Mouse (Mus musculus) erythroblast, adult 5-6 weeks (primary cell): ENCODE measurements around the gene Usp24. TPM values are rescaled to one million over a fixed set of nuclear protein-coding genes. Genes with fewer than 3 reads are reported as not detected.

Source experiments
- ATAC-seq: replicated peaks from 2 replicates; pipeline ENCODE4 v1.8.0; 2016; ENCODE audit warnings: moderate number of reproducible peaks, mild to moderate bottlenecking, moderate TSS enrichment, inconsistent platforms; ENCODE audit not compliant: poor library complexity, low FRiP score, severe bottlenecking
- total RNA-seq, 2 experiments: library from RNA; stranded (forward) in 1 of 2; stranded (reverse) in 1 of 2; fragments of 150-400 nt in 1 of 2; fragments of 200-764, 138-1000 nt in 1 of 2; gene quantifications; 2 replicates each; pipeline versions ENCODE4 v1.2.3 to v1.2.4; 2015 to 2017; ENCODE audit warnings: low replicate concordance in 2 of 2

Usp24 gene
- total RNA-seq, 2 experiments from 2014 or later: 6.8 to 7.5 TPM

- ATAC-seq: no peak
Measured at GRCm38 (mm10) chr4:106472335-106472734, 156.3 kb downstream of the Usp24 start.

DNA sequence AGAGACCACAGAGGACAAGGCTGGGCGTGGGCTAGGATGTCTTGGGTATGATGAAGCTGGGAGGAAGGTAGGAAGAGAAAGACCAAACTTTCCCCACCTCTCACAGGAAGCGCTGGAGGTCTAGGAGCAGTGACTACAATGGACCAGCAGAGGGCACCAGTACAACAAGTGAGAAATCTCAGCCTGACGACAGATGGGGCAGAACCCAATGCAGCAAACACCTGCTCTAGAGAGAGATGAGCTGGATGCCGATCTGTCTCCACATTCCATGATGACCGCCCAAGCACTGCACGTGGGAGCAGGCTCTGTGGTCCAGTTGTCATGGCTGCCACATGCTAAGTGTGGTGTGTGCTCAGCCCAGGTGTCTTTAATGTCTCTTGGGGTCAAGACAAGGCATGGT lies 158.2 kb downstream of the Usp24 start:
- peak; percentile 69; the same call in 1 of the 2 replicates for ATAC-seq

GRCm38 (mm10) chr4:106480545-106480944 lies 164.5 kb downstream of the Usp24 start:
- no peak for ATAC-seq

DNA sequence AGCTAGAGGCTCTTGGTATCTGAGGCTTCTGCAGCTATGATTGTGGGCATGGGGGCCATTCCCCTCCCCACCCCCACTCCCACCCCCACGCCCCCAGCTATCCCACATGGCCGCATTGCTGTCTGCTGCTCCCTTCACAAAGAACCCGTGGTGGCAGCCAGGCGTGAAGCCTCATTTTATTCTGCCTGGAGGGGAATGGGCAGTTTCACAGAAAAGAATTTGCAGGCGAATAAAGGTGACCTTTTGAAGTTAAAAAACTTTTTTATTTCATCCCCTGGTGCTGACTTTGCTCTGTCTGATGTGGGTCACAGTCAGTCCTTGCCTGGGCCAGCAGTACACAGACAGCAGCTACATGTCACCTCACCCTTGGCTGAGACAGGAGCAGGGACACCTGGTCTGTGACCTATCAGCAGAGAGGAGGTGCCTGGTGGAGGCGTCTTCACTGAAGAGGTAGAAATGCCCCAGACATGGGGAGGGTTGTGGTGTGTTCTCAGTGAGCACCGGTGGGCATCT lies 167.3 kb downstream of the Usp24 start:
- no peak for ATAC-seq

- ATAC-seq: no peak
Measured at GRCm38 (mm10) chr4:106483831-106484230, 167.8 kb downstream of the Usp24 start.

DNA sequence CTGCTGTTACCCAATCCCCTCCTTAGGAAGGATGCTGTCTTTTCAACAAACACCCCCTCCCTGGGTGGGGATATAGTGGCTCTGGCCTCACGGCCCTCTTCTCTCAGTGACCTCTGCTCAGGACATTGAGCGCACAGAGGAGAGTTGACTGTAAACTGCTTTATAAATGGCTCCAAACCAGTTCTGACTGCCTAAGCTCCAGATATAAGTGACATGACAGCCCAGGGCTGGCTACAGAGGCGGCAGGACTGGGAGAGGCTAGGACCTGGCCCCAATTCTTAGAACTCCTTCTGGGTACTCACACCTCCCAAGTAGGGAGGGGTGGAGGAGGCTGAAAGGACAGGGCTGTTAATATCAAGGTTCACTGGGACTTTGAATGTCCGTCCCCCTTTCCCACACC lies 174.6 kb downstream of the Usp24 start:
- ATAC-seq: no peak

Other genes with a start within 250 kb of the Usp24 start
- not detected in 2 replicates for gene Pcsk9, start 148.1 kb downstream of the Usp24 start, total RNA-seq (2015; ENCODE audit: low replicate concordance)
- gene Pcsk9, start 148.1 kb downstream of the Usp24 start, total RNA-seq (2017; ENCODE audit: low replicate concordance): not detected in 2 replicates
- not detected in 2 replicates for gene Bsnd, start 176.1 kb downstream of the Usp24 start, total RNA-seq (2015; ENCODE audit: low replicate concordance)
- gene Bsnd, start 176.1 kb downstream of the Usp24 start, total RNA-seq (2017; ENCODE audit: low replicate concordance): not detected in 2 replicates
- 2.3 and 4.4 TPM in 2 replicates for gene Dhcr24, start 244.8 kb downstream of the Usp24 start, total RNA-seq (2015; ENCODE audit: low replicate concordance)
- 1.5 and 1.7 TPM in 2 replicates for gene Dhcr24, start 244.8 kb downstream of the Usp24 start, total RNA-seq (2017; ENCODE audit: low replicate concordance)